Mouse (Mus musculus) megakaryocyte, embryonic 14.5 days (primary cell): Measurements from ENCODE around the gene Lmna.

Experiments used
- FLI1 ChIP-seq: IDR thresholded peaks from 2 replicates; pipeline ENCODE4 v1.6.1; 2012; ENCODE audit warnings: low read length, inconsistent platforms, mixed read lengths
- GATA1 ChIP-seq: IDR thresholded peaks from 3 replicates; pipeline ENCODE4 v1.6.1; 2012; ENCODE audit warnings: mixed read lengths, low read length, inconsistent platforms, borderline replicate concordance

DNA sequence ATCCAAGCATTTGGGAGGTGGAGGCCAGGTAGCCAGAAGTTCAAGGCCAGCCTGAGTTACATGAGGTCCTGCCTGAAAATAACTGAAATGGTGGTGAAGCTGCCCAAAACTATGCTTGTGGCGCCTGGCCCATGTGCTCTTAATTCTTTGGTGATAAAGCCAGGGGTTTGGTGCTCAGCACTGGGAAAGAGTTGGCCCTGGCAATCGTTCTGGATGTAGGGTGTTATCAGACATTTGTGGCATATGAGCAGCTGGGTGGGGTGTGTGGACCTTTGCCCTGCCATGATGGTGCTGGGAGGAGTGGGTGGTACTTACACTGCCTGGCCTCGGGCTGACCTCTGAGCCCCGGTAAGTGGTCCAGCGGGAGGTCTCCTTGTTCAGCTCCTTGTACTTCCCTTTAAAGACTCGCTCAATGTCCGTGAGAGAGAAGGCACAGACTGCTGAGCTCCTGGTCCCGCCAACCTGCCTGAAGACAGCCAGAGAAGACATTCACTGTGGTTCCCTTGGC is 62.0 kb downstream of the Lmna start:
- TF ChIP-seq GATA1 (no peak), FLI1 (no peak)
